Comparison of ENCODE assay signal across 7 mouse cellular contexts in the genomic region with DNA sequence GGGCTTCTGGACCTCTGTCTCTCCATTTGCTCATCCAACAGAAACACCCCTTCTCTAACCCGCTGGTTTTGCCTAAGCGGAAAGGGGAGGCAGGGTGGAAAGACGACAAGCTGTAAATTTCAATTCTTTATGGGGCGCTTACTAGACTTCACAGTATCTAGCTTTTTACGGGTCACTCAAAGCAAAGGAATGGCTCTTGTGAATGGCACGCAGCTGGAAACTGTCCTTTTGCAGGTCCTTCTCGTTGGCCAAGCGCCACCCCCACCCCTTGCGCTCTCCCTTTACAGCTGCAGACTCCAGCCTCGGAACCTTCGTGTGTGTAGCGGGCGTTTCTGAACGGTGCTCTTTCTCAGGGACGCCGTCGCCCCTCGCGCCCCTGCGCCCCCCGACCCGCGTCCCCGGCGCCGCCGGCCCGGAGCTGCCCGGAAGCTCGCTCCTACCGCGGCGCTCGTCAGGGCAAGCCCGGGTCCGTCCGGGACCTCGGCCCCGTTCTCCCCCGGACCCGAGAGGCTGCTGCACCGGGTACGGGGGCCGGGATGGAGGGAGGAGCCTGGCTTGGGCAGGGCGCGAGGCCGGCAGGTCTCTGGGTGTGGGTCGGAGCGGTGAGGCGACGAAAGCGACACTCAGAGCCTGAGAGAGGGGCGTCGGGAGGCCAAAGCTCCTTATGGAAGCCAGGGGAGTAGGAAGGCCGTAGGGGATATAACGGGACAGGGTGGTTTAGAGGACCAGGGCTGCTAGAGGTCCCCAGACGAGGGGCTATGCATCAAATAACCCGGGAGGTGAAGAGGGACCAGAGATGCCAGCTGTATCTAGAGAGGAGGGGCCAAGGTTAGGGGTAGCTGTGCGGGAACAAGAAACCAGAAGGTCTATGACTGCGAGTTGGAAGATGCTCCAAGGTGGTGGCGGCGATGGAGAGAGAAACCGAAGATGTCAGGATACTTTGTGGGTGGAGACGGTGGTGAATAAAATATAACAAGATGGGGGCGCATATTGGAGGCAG. TPM values are rescaled to one million over a fixed set of nuclear protein-coding genes. Genes with fewer than 3 reads are reported as not detected.
DNase-seq lines count a peak whose midpoint lies in the region; ATAC-seq lines count a peak whose summit lies in the region.

A gene (plus strand): TSS at position 346 of the 1,000 bp plus-strand sequence.

- peaks cover 47% of the 10 kb centered on the region for H3K27me3 ChIP-seq in intestine, embryonic 16.5 days (replicated peaks; ENCODE audit: control insufficient read depth, insufficient read depth, low read length)
- peaks cover 50% of the 10 kb centered on the region for H3K27me3 ChIP-seq in limb, embryonic 10.5 days (ENCODE audit: low read depth, poor library complexity, severe bottlenecking)
- peaks cover 39% of the 10 kb centered on the region for H3K27me3 ChIP-seq in midbrain, embryonic 11.5 days (ENCODE audit: control insufficient read depth, insufficient read depth, low read length)

- H3K9ac ChIP-seq in intestine, embryonic 16.5 days (ENCODE audit: low read depth, low read length): peak within 1 kb of the TSS; percentile 90
- H3K9ac ChIP-seq in midbrain, embryonic 11.5 days (ENCODE audit: low read length): peak within 1 kb of the TSS; percentile 74

- peak; percentile 84 for ATAC-seq in intestine, embryonic 16.5 days
- peak; percentile 87 for ATAC-seq in midbrain, embryonic 11.5 days (ENCODE audit: low FRiP score)

- H3K4me3 ChIP-seq in intestine, embryonic 16.5 days (ENCODE audit: low read length): peak within 1 kb of the TSS; percentile 76
- H3K4me3 ChIP-seq in limb, embryonic 10.5 days: peak within 1 kb of the TSS; percentile 92
- peak within 1 kb of the TSS; percentile 52 for H3K4me3 ChIP-seq in midbrain, embryonic 11.5 days (ENCODE audit: low read depth, low read length)

- no peaks in the 10 kb centered on the region for H3K9me3 ChIP-seq in intestine, embryonic 16.5 days (ENCODE audit: control insufficient read depth, low read length)
- no peaks in the 10 kb centered on the region for H3K9me3 ChIP-seq in limb, embryonic 10.5 days (replicated peaks)
- H3K9me3 ChIP-seq in midbrain, embryonic 11.5 days (ENCODE audit: control insufficient read depth, low read length): no peaks in the 10 kb centered on the region

- peak within 1 kb of the TSS; percentile 87 for H3K4me2 ChIP-seq in intestine, embryonic 16.5 days (ENCODE audit: low read depth, low read length)
- H3K4me2 ChIP-seq in midbrain, embryonic 11.5 days: peak within 1 kb of the TSS; percentile 77

- peak within 1 kb of the TSS; percentile 50; the same call in 1 of the 2 replicates for H3K27ac ChIP-seq in intestine, embryonic 16.5 days (ENCODE audit: low read length)
- peak within 1 kb of the TSS; percentile 93 for H3K27ac ChIP-seq in limb, embryonic 10.5 days
- H3K27ac ChIP-seq in midbrain, embryonic 11.5 days (ENCODE audit: low read depth, low read length): no peak within 1 kb of the TSS

- 1% methylated on average over 65 of the region's 65 CpGs for WGBS in intestine, embryonic 16.5 days
- 2% methylated on average over 65 of the region's 65 CpGs for WGBS in limb, embryonic 10.5 days
- WGBS in midbrain, embryonic 11.5 days: 1% methylated on average over 65 of the region's 65 CpGs

- peak; percentile 86 for DNase-seq in adrenal gland, adult 2 months
- DNase-seq in embryo, embryonic 11 days: peak; percentile 86
- DNase-seq in gonadal fat pad, adult 2 months (ENCODE audit: low read depth): no peak
- peak; percentile 91 for DNase-seq in limb, embryonic 10.5 days (ENCODE audit: low spot score)
- peak; percentile 99 for DNase-seq in midbrain, embryonic 11.5 days (ENCODE audit: low spot score, missing footprints)
- peak; percentile 35 for DNase-seq in skeletal muscle tissue, adult 2 months (ENCODE audit: low read depth, low spot score)

- peaks cover 30% of the 10 kb centered on the region for H3K4me1 ChIP-seq in intestine, embryonic 16.5 days (ENCODE audit: control insufficient read depth, insufficient read depth, low read length)
- peaks cover 37% of the 10 kb centered on the region for H3K4me1 ChIP-seq in limb, embryonic 10.5 days
- H3K4me1 ChIP-seq in midbrain, embryonic 11.5 days (ENCODE audit: control insufficient read depth, insufficient read depth, low read length): peaks cover 22% of the 10 kb centered on the region

- no peaks in the 10 kb centered on the region for H3K36me3 ChIP-seq in intestine, embryonic 16.5 days (ENCODE audit: control insufficient read depth, insufficient read depth, low read length)
- H3K36me3 ChIP-seq in limb, embryonic 10.5 days: no peaks in the 10 kb centered on the region
- H3K36me3 ChIP-seq in midbrain, embryonic 11.5 days (ENCODE audit: control insufficient read depth, insufficient read depth, low read length): no peaks in the 10 kb centered on the region

RNA-seq across cellular contexts. Expression of the gene that starts here (rescaled TPM):
- 10 to 100 TPM in 1 of 2 experiments, 1 to 10 TPM in 1; 5.6 to 10.4 TPM for total RNA-seq in adrenal gland, adult 2 months (2021)
- polyA plus RNA-seq in adrenal gland, adult 2 months (2012; rRNA removed): 46.5 and 61.0 TPM in 2 replicates
- polyA plus RNA-seq in gonadal fat pad, adult 2 months (2012; rRNA removed): 15.5 and 17.9 TPM in 2 replicates
- polyA plus RNA-seq in intestine, embryonic 16.5 days (2015; fragmentation: Nextera tagmentation; extraction: Ambion mirVana): 18.2 and 20.2 TPM in 2 replicates
- 30.1 and 34.3 TPM in 2 replicates for polyA plus RNA-seq in limb, embryonic 10.5 days (2016; fragmentation: Nextera tagmentation; extraction: Ambion mirVana)
- polyA plus RNA-seq in midbrain, embryonic 11.5 days (2014; fragmentation: Nextera tagmentation; extraction: Ambion mirVana): 34.1 and 47.6 TPM in 2 replicates
